8 mouse cellular contexts compared by ENCODE assay signal in genomic region chr7:80629369-80629768, GRCm38 (mm10). TPM values are rescaled to one million over a fixed set of nuclear protein-coding genes. Genes with fewer than 3 reads are reported as not detected.
A peak's percentile ranks its signal among the peaks of the same experiment; 100 is the strongest.
DNase-seq lines count a peak whose midpoint lies in the region; ATAC-seq and TF ChIP-seq lines count a peak whose summit lies in the region.

No protein-coding gene starts in this region.

- no peak overlapping the region for H3K4me3 ChIP-seq in testis, adult 2 months (ENCODE audit: control insufficient read depth, low read depth, low read length)
- H3K4me3 ChIP-seq in liver, embryonic 14.5 days (ENCODE audit: insufficient read depth in 1 of 2, low read depth in 2 of 2, low read length in 2 of 2): no peak overlapping the region
- no peak overlapping the region for H3K4me3 ChIP-seq in forebrain, embryonic 12.5 days (replicated peaks)

- no peaks in the 10 kb centered on the region for H3K9me3 ChIP-seq in liver, embryonic 14.5 days (ENCODE audit: control insufficient read depth, low read length)
- H3K9me3 ChIP-seq in forebrain, embryonic 12.5 days: no peaks in the 10 kb centered on the region

- peaks cover 15% of the 10 kb centered on the region for H3K4me1 ChIP-seq in testis, adult 2 months (ENCODE audit: control insufficient read depth, insufficient read depth, low read length)
- H3K4me1 ChIP-seq in liver, embryonic 14.5 days (replicated peaks; ENCODE audit: control insufficient read depth in 2 of 2, insufficient read depth in 2 of 2, low read length in 1 of 2): peaks cover 6 to 25% of the 10 kb centered on the region in 2 experiments; a peak in 3 of 4 replicates
- H3K4me1 ChIP-seq in forebrain, embryonic 12.5 days: peaks cover 5% of the 10 kb centered on the region; the same call in 1 of the 2 replicates

- H3K27me3 ChIP-seq in testis, adult 2 months (ENCODE audit: control insufficient read depth, insufficient read depth, low read length): no peaks in the 10 kb centered on the region
- H3K27me3 ChIP-seq in liver, embryonic 14.5 days (ENCODE audit: control insufficient read depth, insufficient read depth, low read length): no peaks in the 10 kb centered on the region
- H3K27me3 ChIP-seq in forebrain, embryonic 12.5 days: no peaks in the 10 kb centered on the region

- H3K4me2 ChIP-seq in liver, embryonic 14.5 days (ENCODE audit: low read depth): peak overlapping the region; percentile 45
- H3K4me2 ChIP-seq in forebrain, embryonic 12.5 days: no peak overlapping the region

- no peak for TF ChIP-seq CTCF in testis, adult 2 months (IDR thresholded peaks at IDR 0.05; ENCODE audit: control insufficient read depth, insufficient read depth, insufficient replicate concordance, low read depth, low read length)
- no peak for TF ChIP-seq CTCF in liver, embryonic 14.5 days (IDR thresholded peaks at IDR 0.05; ENCODE audit: low read depth)

- H3K36me3 ChIP-seq in testis, adult 2 months (ENCODE audit: control insufficient read depth, insufficient read depth, low read length): no peaks in the 10 kb centered on the region
- no peaks in the 10 kb centered on the region for H3K36me3 ChIP-seq in liver, embryonic 14.5 days (replicated peaks; ENCODE audit: control insufficient read depth, insufficient read depth, low read depth)
- H3K36me3 ChIP-seq in forebrain, embryonic 12.5 days (replicated peaks): no peaks in the 10 kb centered on the region

- TF ChIP-seq POLR2A in testis, adult 2 months (IDR thresholded peaks at IDR 0.05; ENCODE audit: control insufficient read depth, low read depth, low read length): no peak

- WGBS in liver, embryonic 14.5 days (ENCODE audit: insufficient replicate concordance): 6% methylated on average over 12 of the region's 12 CpGs
- 90% methylated on average over 12 of the region's 12 CpGs for WGBS in forebrain, embryonic 12.5 days

- peak overlapping the region; percentile 63 for H3K27ac ChIP-seq in testis, adult 2 months (ENCODE audit: control insufficient read depth, insufficient read depth, low read depth, low read length)
- H3K27ac ChIP-seq in liver, embryonic 14.5 days: no peak overlapping the region
- H3K27ac ChIP-seq in forebrain, embryonic 12.5 days: no peak overlapping the region

- DNase-seq in gastrocnemius, adult 18-20 months (ENCODE audit: low spot score): peak; percentile 40
- DNase-seq in gastrocnemius, postnatal 25 days: no peak
- DNase-seq in testis, postnatal 10 days (ENCODE audit: low spot score): no peak
- no peak for DNase-seq in liver, embryonic 14.5 days (ENCODE audit: low read depth in 3 of 3, low spot score in 3 of 3)
- no peak for DNase-seq in T-cell, adult 2 months (ENCODE audit: low spot score)
- DNase-seq in thymus, adult 18-20 months: no peak

- H3K9ac ChIP-seq in liver, embryonic 14.5 days (replicated peaks): no peak overlapping the region
- H3K9ac ChIP-seq in forebrain, embryonic 12.5 days: no peak overlapping the region

- ATAC-seq in liver, embryonic 14.5 days (ENCODE audit: insufficient read depth): no peak
- no peak for ATAC-seq in forebrain, embryonic 12.5 days (ENCODE audit: low FRiP score)

- TF ChIP-seq EP300 in liver, embryonic 14.5 days (IDR thresholded peaks at IDR 0.05; ENCODE audit: low read depth): no peak

RNA-seq across cellular contexts. Expression of gene Crtc3, which starts 59.3 kb away (rescaled TPM):
- 10 to 100 TPM; 12.5 to 13.1 TPM for total RNA-seq in gastrocnemius, adult 18-20 months (2021)
- 10 to 100 TPM; 10.4 to 10.5 TPM for total RNA-seq in gastrocnemius, postnatal 25 days (2021)
- polyA plus RNA-seq in testis, adult 2 months (2012; rRNA removed): 7.7 and 8.8 TPM in 2 replicates
- polyA plus RNA-seq in liver, embryonic 14.5 days (2012; rRNA removed): 1.7 and 1.9 TPM in 2 replicates
- 2.4 and 4.2 TPM in 2 replicates for polyA plus RNA-seq in liver, embryonic 14.5 days (2014; fragmentation: Nextera tagmentation; extraction: Ambion mirVana)
- 12.3 and 12.6 TPM in 2 replicates for polyA plus RNA-seq in forebrain, embryonic 12.5 days (2016; fragmentation: Nextera tagmentation; extraction: Ambion mirVana)
